Mouse (Mus musculus) activated CD4-positive, CD25-positive, alpha-beta regulatory T cell, adult 9 weeks (primary cell): Measurements from ENCODE around the gene Cfap36. TPM values are rescaled to one million over a fixed set of nuclear protein-coding genes. Genes with fewer than 3 reads are reported as not detected.

ENCODE experiments used
- polyA plus RNA-seq: library from polyadenylated mRNA; unstranded; fragments of 100-300 nt; shearing (Covaris generic); gene quantifications from one replicate; pipeline ENCODE4 v1.2.1, GENCODE M21; 2017

The Cfap36 gene
- polyA plus RNA-seq: 44.1 TPM

DNA sequence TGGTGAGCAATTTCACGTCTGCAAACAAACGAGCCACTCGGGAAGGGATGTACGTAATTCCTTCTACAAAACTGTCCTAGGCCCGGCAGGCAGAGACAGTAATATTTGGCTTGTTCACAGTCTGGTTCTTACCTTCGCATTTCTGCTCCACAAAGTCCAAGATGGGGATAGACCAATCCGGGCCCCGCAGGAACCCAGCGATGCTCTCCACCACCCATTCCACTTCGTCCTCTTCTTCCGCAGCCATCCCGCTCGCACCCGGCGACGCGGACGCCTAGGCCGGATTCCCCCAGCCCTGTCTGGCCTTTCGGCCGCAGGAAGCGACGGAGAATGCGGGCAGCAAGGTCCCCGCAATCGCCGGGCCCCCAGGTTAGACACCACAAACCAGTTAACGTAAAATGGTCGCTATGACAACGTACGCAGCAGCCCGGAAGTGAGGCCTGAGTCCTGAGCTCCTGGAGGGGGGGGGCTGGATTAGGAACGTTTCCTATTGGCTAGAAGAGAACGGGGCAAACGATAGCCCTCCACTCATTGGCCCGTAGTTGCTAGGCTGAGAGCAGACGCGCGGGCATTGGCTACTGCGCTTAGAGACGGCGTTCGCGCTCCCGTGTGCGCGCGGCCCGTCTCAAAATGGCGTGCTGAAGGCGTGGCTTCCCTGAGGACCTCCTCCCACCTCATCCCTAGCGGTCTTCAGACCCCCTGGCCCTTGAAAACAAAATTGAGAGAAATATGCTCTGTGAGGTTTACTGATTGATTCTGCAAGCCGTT is at the start of gene Cfap36:
Cfap36 (minus strand) TSS at position 527 of the 768 bp plus-strand sequence.

DNA sequence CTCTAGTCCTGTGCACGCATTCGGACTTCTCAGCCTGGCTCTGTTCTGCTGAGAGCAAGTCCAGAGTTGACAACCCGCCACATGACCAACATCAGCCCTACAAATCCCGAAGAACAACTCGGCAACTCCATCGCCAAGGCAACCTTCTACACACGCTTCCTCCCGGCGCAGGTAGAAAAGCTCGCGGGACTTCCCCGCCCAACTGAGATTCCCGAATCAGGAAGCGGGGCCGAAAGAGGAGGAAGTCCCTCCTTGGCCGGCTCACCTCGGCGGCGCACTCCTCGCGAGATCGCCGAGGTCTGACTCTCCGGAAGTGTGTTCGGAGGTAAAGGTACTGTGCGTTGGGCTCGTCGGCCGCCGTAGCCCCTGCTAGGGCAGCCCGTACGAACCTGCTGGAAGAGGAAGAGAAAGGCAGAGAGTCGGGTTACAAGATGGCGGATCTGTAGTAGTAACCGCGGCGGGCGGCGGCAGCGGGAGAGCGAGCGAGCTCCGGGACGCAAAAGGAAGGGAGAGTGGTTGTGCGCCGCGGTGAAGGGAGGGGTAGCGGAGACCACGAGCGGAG is 74.6 kb downstream of the Cfap36 start, which contains the start of gene Ppp4r3b:
Ppp4r3b (plus strand) TSS at position 328 of the 562 bp plus-strand sequence.

Other genes with a start within 250 kb of the Cfap36 start
- 48.7 TPM for gene Pnpt1, start 116.7 kb downstream of the Cfap36 start, polyA plus RNA-seq
- gene Ppp4r3b, start 74.5 kb downstream of the Cfap36 start, polyA plus RNA-seq: 200 TPM
- 0.48 TPM for gene Ccdc88a, start 126.2 kb upstream of the Cfap36 start, polyA plus RNA-seq